Mouse (Mus musculus) heart, embryonic 11.5 days (tissue): ENCODE measurements at regions not wholly inside any gene's neighbourhood (a gene's known extent, or its start where the extent isn't known, plus 50 kb on each side); places are given as distances from the start of the nearest gene placed in this dataset.
"Not testable (repeated sequence)": the region's sequence is repeated elsewhere in the genome, so short reads cannot be mapped to it uniquely, and the experiment has no call there.

Experiments
- ATAC-seq: fragments of 200-750 bp; cut with Nextera tagmentation; replicated peaks from 2 replicates; pipeline ENCODE4 v1.8.0; 2017; ENCODE audit warnings: moderate library complexity; ENCODE audit not compliant: insufficient number of reproducible peaks, low FRiP score, low TSS enrichment
- H3K27ac ChIP-seq: fragments of 300-500 bp; sonication (generic); 2 replicates; pipeline ENCODE4 v1.5.1; 2014; ENCODE audit warnings: mild to moderate bottlenecking, low read depth, low read length
- H3K27me3 ChIP-seq: fragments of 300-500 bp; sonication (generic); 2 replicates; pipeline ENCODE4 v1.6.1; 2014; ENCODE audit warnings: mild to moderate bottlenecking, low read length, mixed read lengths; ENCODE audit not compliant: control insufficient read depth, insufficient read depth
- H3K36me3 ChIP-seq: fragments of 300-500 bp; sonication (generic); 2 replicates; pipeline ENCODE4 v1.6.1; 2014; ENCODE audit warnings: mild to moderate bottlenecking, low read length, moderate library complexity, mixed read lengths; ENCODE audit not compliant: control insufficient read depth, insufficient read depth
- H3K4me1 ChIP-seq: fragments of 300-500 bp; sonication (generic); 2 replicates; pipeline ENCODE4 v1.6.1; 2014; ENCODE audit warnings: low read length; ENCODE audit not compliant: control insufficient read depth, insufficient read depth
- H3K4me2 ChIP-seq: fragments of 300-500 bp; sonication (generic); 2 replicates; pipeline ENCODE4 v1.6.1; 2014; ENCODE audit warnings: mild to moderate bottlenecking, moderate library complexity
- H3K4me3 ChIP-seq: fragments of 300-500 bp; sonication (generic); 2 replicates; pipeline ENCODE4 v1.5.1; 2014; ENCODE audit warnings: low read depth, low read length
- H3K9ac ChIP-seq: fragments of 300-500 bp; sonication (generic); 2 replicates; pipeline ENCODE4 v1.6.1; 2014; ENCODE audit warnings: mild to moderate bottlenecking, low read depth, low read length, moderate library complexity
- H3K9me3 ChIP-seq: fragments of 300-500 bp; sonication (generic); replicated peaks from 2 replicates; pipeline ENCODE4 v1.6.1; 2016; ENCODE audit warnings: low read length; ENCODE audit not compliant: control insufficient read depth
- WGBS: fragments of 180-500 bp; shearing (Covaris S2); extraction: QIAGEN DNeasy Blood & Tissue Kit; methylation state at CpG from one replicate; pipeline ENCODE4 v1.1.7; 2014; ENCODE audit not compliant: insufficient replicate concordance; 5-methylcytosine and 5-hydroxymethylcytosine counted together

DNA sequence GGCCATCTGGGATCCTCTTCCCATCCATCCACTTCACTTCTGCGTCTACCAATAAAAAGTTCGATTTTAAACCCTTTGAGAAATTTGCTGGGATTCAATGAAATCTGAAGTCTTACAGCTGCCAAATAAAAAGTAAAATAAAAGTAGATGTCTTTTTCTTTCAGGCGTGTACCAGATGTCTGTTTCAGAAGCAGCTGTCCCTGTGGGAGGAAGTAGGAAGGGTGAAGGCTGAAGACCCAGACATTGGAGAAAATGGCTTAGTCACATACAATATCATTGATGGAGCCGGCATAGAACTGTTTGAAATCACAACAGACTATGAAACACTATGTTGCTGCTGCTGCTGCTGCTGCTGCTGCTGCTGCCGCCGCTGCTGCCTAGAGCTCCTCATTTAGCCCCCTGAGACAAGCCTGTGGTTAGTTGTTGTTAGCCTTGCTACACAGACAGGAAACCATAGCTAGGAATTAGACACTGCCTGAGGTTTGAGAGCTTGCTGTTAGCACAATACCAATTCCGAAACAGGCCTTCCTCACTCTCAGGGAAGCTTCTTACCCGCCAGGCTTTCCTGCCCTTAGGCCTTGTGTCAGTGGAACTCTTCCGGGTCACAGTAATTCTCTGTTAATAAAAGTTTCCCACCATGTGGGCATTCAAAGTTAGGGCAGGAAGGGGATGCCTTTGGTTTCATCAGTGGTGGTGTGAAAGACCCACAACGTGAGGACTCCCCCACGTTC, 211.5 kb downstream of the Gm15319 start:
- ATAC-seq, H3K4me3 ChIP-seq, H3K27me3 ChIP-seq, H3K36me3 ChIP-seq, H3K9me3 ChIP-seq, H3K4me1 ChIP-seq, H3K4me2 ChIP-seq, H3K27ac ChIP-seq, H3K9ac ChIP-seq: not testable (repeated sequence)
- 84% methylated on average over 6 of the region's 11 CpGs for WGBS

DNA sequence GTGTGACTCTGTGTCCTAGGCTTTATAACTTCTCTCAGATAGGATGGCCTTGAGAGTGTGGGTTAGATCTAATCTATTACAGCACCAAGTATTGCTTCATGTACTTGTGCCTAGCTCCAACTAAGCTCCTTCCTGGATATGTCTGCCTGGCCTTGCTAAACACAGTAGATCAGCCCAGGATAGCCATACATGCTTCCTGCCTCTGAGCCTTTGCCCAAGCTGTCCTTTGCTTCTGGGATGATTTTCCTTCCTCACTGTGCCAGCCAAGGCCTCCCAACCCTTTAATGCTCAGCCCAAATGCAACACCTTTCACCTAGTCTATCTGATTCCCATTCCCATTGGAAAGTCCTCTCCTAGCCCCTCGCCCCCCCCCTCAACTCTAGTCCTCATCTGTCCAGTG, 208.9 kb downstream of the Gm15319 start:
- H3K4me3 ChIP-seq, H3K36me3 ChIP-seq, H3K27ac ChIP-seq, H3K4me1 ChIP-seq, H3K9me3 ChIP-seq, H3K27me3 ChIP-seq, H3K9ac ChIP-seq, H3K4me2 ChIP-seq, ATAC-seq: not testable (repeated sequence)
- WGBS: 94% methylated on average over 1 of the region's 1 CpGs
